Mouse (Mus musculus) kidney, postnatal 0 days (tissue): ENCODE measurements at regions not wholly inside any gene's neighbourhood (a gene's known extent, or its start where the extent isn't known, plus 50 kb on each side); places are given as distances from the start of the nearest gene placed in this dataset.
A peak's percentile ranks its signal among the peaks of the same experiment; 100 is the strongest.
"Not testable (repeated sequence)": the region's sequence is repeated elsewhere in the genome, so short reads cannot be mapped to it uniquely, and the experiment has no call there.

Experiments used
- ATAC-seq: fragments of 200-750 bp; cut with Nextera tagmentation; replicated peaks from 2 replicates; pipeline ENCODE4 v1.8.0; 2017; ENCODE audit warnings: low read depth, moderate number of reproducible peaks, moderate TSS enrichment, moderate library complexity; ENCODE audit not compliant: low FRiP score
- DNase-seq: peaks from one replicate; pipeline ENCODE4 v3.0.0-alpha.2; 2016; ENCODE audit warnings: low spot score
- H3K27ac ChIP-seq: fragments of 300-500 bp; sonication (generic); 2 replicates; pipeline ENCODE4 v1.5.1; 2014; ENCODE audit warnings: mild to moderate bottlenecking
- H3K27me3 ChIP-seq: fragments of 300-500 bp; sonication (generic); 2 replicates; pipeline ENCODE4 v1.6.1; 2014; ENCODE audit warnings: low read length, mixed read lengths; ENCODE audit not compliant: insufficient read depth
- H3K36me3 ChIP-seq: fragments of 300-500 bp; sonication (generic); 2 replicates; pipeline ENCODE4 v1.6.1; 2014; ENCODE audit warnings: low read length, mixed read lengths; ENCODE audit not compliant: insufficient read depth
- H3K4me1 ChIP-seq: fragments of 300-500 bp; sonication (generic); replicated peaks from 2 replicates; pipeline ENCODE4 v1.6.1; 2014; ENCODE audit warnings: antibody characterized with exemption, low read length, mixed read lengths; ENCODE audit not compliant: insufficient read depth
- H3K4me2 ChIP-seq: fragments of 300-500 bp; sonication (generic); 2 replicates; pipeline ENCODE4 v1.6.1; 2014; ENCODE audit warnings: mild to moderate bottlenecking, low read length, moderate library complexity, mixed read lengths
- H3K4me3 ChIP-seq: fragments of 300-500 bp; sonication (generic); replicated peaks from 2 replicates; pipeline ENCODE4 v1.5.1; 2014; ENCODE audit warnings: low read depth, low read length
- H3K9ac ChIP-seq: fragments of 300-500 bp; sonication (generic); 2 replicates; pipeline ENCODE4 v1.6.1; 2014; ENCODE audit warnings: low read depth, low read length
- H3K9me3 ChIP-seq: fragments of 300-500 bp; sonication (generic); replicated peaks from 2 replicates; pipeline ENCODE4 v1.6.1; 2016; ENCODE audit warnings: low read length, inconsistent platforms, mixed read lengths
- CTCF ChIP-seq: IDR thresholded peaks from 2 replicates; pipeline ENCODE4 v1.5.1; 2016; ENCODE audit warnings: antibody characterized with exemption, low read depth, mild to moderate bottlenecking, moderate library complexity
- WGBS: fragments of 180-500 bp; shearing (Covaris S2); extraction: QIAGEN DNeasy Blood & Tissue Kit; methylation state at CpG from one replicate; pipeline ENCODE4 v1.1.7; 2014; 5-methylcytosine and 5-hydroxymethylcytosine counted together

DNA sequence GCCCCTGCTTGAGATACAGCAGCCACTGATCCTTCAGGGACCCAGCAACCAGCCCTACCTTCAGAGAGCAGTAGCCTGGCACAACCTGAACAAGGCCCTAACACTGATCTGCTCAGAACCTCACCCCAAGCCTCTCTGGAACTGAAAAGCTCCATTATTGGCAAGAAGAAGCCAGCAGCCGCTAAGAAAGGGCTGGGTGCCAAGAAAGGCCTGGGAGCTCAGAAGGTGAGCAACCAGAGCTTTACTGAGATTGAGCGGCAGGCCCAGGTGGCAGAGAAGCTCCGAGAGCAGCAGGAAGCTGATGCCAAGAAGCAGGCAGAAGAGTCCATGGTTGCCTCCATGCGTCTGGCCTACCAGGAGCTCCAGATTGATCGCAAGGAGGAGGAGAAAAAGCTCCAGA, 74.4 kb upstream of the Oxtr start:
- ATAC-seq, H3K4me2 ChIP-seq, H3K9ac ChIP-seq, H3K36me3 ChIP-seq, H3K9me3 ChIP-seq, H3K27ac ChIP-seq, H3K4me1 ChIP-seq, H3K4me3 ChIP-seq, H3K27me3 ChIP-seq, DNase-seq: not testable (repeated sequence)
- WGBS: 81% methylated on average over 5 of the region's 5 CpGs

DNA sequence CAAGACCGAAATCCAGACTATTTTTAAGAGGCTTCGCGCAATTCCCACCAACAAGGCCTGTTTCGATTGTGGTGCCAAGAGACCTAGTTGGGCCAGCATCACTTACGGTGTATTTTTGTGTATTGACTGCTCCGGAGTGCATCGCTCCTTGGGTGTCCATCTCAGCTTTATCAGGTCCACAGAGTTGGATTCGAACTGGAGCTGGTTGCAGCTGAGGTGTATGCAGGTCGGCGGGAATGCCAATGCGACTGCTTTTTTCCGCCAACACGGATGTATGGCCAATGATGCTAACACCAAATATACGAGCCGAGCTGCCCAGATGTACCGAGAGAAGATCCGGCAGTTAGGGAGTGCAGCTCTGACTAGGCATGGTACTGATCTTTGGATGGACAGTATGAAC, 73.9 kb upstream of the Oxtr start:
- H3K27me3 ChIP-seq, H3K36me3 ChIP-seq, H3K27ac ChIP-seq, ATAC-seq, H3K9ac ChIP-seq, H3K9me3 ChIP-seq, H3K4me3 ChIP-seq, H3K4me2 ChIP-seq, DNase-seq, H3K4me1 ChIP-seq: not testable (repeated sequence)
- WGBS: 96% methylated on average over 17 of the region's 17 CpGs

DNA sequence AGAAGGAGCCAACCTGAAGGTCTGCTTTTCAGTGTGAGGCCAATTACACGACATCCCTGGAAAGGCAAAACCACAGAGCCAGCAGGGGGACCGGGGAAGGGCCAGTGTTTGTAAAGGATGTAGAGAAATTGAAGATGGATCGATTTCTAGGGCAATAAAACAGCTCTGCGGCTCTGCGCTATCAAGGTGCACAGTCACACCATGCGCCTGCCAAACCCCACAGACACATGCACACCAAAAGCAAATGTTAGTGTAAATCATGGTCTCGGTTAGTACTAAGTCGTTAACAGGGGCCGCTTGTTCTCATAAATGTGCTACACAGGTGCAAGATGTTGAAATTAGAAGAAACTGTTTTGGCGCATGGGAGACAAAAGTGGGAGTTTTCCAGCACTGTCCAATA, 72.3 kb upstream of the Oxtr start:
- H3K4me3 ChIP-seq: no peak overlapping the region
- DNase-seq (no peak), ATAC-seq (no peak)
- no peak overlapping the region for H3K27ac ChIP-seq
- no peaks in the 10 kb centered on the region for H3K36me3 ChIP-seq
- 28% methylated on average over 10 of the region's 10 CpGs for WGBS
- TF ChIP-seq CTCF: no peak
- H3K27me3 ChIP-seq: no peaks in the 10 kb centered on the region
- H3K4me1 ChIP-seq: no peaks in the 10 kb centered on the region
- H3K4me2 ChIP-seq: no peak overlapping the region
- no peaks in the 10 kb centered on the region for H3K9me3 ChIP-seq
- H3K9ac ChIP-seq: no peak overlapping the region

DNA sequence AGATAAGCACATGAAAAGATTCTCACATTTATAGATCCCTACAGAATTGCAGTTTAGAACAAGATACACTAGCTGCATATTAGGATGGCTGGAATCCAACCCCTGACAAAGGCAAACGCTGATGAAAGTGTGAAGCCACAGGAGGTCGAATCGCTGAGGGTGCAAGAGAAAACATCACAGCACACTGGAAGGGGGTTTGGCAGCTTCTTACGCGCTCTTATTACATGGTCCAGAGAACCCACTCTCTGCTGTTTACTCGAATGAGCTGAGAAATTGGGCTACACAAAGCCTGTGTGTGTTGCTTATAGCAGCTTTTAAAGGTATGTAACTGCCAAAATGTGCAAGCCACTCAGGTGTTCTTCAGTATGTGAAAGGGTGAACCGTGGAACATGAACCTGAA, 71.8 kb upstream of the Oxtr start:
- TF ChIP-seq CTCF: no peak
- ATAC-seq (no peak), DNase-seq (no peak)
- Histone ChIP-seq H3K36me3 (no peaks in the 10 kb centered on the region), H3K9ac (no peak overlapping the region), H3K27me3 (no peaks in the 10 kb centered on the region), H3K4me1 (no peaks in the 10 kb centered on the region), H3K27ac (no peak overlapping the region), H3K9me3 (no peaks in the 10 kb centered on the region), H3K4me2 (no peak overlapping the region), H3K4me3 (no peak overlapping the region)
- 18% methylated on average over 7 of the region's 7 CpGs for WGBS

DNA sequence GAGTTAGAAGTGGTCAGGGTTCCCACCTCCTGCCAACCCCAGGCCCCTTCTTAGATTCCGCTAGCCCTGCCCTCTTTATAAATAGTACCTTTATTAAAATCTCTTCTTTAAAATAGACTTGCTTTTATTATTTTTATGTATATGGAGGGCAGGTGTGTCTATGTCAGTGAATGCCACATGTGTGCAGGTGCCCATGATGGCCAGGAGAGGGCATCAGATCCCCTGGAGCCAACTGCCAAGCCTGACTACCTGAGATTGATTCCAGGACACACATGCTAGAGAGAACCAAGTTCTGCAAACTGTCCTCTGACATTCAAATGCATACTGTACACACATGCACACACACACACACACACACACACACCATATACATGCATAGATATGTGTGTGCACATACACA, 69.8 kb upstream of the Oxtr start:
- H3K4me3 ChIP-seq: no peak overlapping the region
- H3K9ac ChIP-seq: no peak overlapping the region
- DNase-seq (no peak), ATAC-seq (no peak)
- no peaks in the 10 kb centered on the region for H3K4me1 ChIP-seq
- 97% methylated on average over 1 of the region's 1 CpGs for WGBS
- no peaks in the 10 kb centered on the region for H3K36me3 ChIP-seq
- H3K27ac ChIP-seq: no peak overlapping the region
- TF ChIP-seq CTCF: 0 out of 2 replicates have a peak, but pooled peaks have one; percentile 35
- no peaks in the 10 kb centered on the region for H3K9me3 ChIP-seq
- no peak overlapping the region for H3K4me2 ChIP-seq
- no peaks in the 10 kb centered on the region for H3K27me3 ChIP-seq

DNA sequence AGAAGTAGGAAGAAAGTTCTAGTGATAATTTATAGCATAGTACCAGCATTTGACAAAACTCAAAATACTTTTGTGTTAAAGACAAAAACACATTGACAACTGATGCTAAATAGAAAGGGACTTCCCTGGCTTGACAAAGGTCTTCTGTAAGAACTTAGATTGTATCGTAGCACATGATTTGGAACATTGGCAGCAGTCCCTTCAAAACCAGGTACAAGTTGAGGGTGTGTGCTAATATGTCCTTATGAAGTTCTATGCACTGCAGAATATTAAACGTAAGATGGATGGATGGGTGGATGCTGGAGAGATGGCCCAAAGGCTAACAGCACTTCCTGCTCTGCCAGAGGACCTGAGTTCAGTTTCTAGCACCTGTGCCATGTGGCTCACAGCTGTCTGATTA, 67.8 kb upstream of the Oxtr start:
- Histone ChIP-seq H3K4me2 (no peak overlapping the region), H3K9ac (no peak overlapping the region), H3K27me3 (no peaks in the 10 kb centered on the region), H3K27ac (no peak overlapping the region), H3K4me1 (no peaks in the 10 kb centered on the region; the same call in 1 of the 2 replicates), H3K36me3 (no peaks in the 10 kb centered on the region), H3K4me3 (no peak overlapping the region), H3K9me3 (no peaks in the 10 kb centered on the region)
- DNase-seq: no peak
- ATAC-seq: no peak
- no peak for TF ChIP-seq CTCF
- 88% methylated on average over 2 of the region's 2 CpGs for WGBS

DNA sequence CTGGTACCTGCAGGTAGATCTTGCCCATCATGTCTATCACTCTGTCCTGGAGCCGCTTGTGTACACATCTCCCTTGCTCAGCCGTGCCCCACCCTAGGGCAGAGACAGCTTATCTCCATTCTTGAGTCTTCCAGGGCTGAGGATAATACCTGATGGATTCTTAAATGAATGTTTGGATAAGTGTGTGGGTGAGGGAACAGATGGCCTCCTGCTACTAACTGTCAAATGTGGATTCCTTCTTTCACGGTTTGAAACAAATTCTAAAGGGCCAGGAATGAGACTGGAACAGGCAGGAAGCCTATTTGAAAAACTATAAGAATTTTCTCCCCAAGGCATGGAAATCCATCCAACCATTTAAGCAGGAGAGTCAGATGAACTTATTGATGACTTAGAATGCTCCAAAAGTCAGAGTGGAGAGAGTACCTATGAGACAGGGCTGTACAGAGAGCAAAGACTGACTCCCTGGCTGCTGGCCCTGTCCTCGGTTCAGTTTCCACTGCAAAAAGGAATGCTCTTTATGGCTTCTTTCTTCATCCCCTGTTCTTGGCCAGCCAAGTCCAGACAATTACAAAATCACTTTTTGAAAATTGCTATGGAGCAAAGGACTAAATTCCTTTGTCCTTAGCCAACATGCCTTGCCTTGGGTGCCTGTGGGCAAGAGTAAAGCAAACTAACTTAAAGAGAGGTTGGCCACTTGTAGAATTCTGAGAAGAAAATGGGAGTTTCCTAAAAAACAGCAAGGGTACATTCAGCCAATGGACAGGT, 66.8 kb upstream of the Oxtr start:
- Histone ChIP-seq H3K4me1 (no peaks in the 10 kb centered on the region; the same call in 1 of the 2 replicates), H3K27ac (no peak overlapping the region), H3K27me3 (no peaks in the 10 kb centered on the region), H3K36me3 (no peaks in the 10 kb centered on the region), H3K4me3 (no peak overlapping the region), H3K9ac (no peak overlapping the region), H3K9me3 (no peaks in the 10 kb centered on the region), H3K4me2 (no peak overlapping the region)
- WGBS: 69% methylated on average over 4 of the region's 4 CpGs
- ATAC-seq (no peak), DNase-seq (no peak)
- no peak for TF ChIP-seq CTCF
